Mouse (Mus musculus): ENCODE measurements around the gene Ubp1. TPM values are rescaled to one million over a fixed set of nuclear protein-coding genes. Genes with fewer than 3 reads are reported as not detected.

The Ubp1 gene
- polyA plus RNA-seq, 1 experiment from 2014 or later, result 81.9 TPM

DNA sequence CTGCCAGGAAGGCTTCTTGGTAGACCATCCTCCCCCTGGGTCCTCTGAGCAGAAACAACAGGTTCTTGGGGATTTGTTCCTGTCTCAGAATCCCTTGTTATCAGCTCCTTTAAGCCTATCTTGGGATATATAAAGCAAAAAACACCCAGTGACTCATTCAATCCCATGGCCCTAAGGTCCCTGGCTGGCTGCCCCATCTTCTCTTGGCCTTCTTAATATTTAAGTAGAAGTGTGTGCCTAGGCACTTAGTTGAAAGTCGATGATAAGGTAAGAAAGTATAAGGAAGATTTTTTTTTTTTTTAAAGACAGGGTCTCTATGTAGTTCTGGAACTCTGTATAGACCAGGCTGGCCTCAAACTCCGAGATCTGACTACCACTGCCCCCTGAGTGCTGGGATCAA lies 51.7 kb downstream of the Ubp1 start:
- in situ Hi-C loops (cut with MboI; ENCODE audit: low pct_unique_long_range_greater_than_20kb), result no loop called here
- DNase-seq (ENCODE audit: low read depth, low spot score) (no peak), ATAC-seq (no peak)
- ChIA-PET CTCF (no interaction called here), POLR2A (no interaction called here)
- TF ChIP-seq CTCF (IDR thresholded peaks at IDR 0.05), result no peak
- H3K27me3 ChIP-seq, result no peaks in the 10 kb centered on the region

DNA sequence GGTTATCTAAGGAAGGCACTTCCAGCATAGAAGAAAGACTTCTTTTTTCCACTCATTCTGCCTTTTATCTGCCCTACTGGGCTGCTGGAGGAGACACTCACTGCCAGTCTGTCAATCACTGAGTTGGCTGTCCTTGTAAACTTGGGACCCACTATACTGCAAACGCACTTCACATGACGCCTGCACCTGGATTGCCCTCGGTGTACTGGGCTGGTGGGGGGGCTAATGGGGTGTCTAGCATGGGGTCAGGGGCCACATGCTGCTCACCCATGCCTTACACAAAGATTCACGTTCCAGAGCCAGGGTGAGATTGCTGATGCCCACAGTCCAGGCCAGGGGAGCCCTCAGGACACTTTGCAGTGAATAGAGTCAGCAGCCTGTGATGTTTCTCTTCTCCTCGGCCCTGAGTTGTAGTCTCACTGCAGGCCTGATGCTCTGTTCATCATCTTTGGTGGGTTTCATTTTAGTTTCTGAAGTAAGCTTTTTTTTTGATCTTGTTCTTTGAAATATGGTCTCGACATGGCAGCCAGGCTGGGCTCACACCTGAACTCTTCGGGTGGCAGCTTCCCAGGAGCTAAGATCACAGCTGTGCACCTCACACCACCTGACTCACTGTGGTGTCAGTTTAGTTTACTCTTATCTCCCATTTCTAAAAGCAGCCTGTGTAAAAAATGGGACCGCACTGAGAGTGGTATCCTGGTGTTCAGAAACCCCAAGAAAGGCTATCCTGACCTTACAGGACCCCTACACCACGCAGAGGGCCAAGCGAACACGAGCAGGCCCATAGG lies 52.3 kb downstream of the Ubp1 start:
- in situ Hi-C loops (cut with MboI; ENCODE audit: low pct_unique_long_range_greater_than_20kb), result no loop called here
- ATAC-seq (no peak), DNase-seq (ENCODE audit: low read depth, low spot score) (no peak)
- POLR2A ChIA-PET, result no interaction called here
- CTCF ChIA-PET, result no interaction called here
- TF ChIP-seq CTCF (IDR thresholded peaks at IDR 0.05), result no peak
- H3K27me3 ChIP-seq, result no peaks in the 10 kb centered on the region

DNA sequence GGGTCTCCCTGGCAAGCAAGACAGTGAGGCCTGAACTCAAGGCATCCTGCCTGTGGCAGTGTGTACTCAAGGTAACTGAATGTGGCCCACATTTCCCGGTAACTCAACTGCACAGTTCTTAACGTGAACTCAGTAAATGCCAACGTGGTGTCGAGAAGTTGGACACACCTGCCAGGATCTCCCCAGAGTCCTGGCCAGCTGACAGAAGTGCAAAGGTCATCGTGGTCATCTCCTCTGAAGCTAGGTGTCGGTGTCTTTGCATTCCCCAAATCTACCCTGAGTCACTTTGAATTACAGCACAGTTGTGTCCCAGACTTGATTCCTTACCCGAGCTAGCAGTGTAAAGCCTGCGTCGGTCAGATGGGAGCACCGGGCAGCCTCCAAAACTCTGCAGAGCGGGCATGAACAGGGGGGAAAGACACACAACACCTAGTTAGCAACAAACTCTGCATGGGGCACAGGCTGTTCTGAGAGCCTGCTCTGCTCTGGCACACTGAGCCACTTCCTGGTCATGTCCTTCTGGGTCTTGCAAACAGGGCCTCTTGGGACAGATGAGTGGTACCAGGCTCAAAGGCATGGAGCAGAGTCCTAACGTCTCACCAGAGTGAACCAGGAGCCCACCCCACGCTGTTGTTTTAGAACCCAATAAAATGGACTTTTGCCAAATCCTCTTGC lies 54.3 kb downstream of the Ubp1 start:
- DNase-seq (ENCODE audit: low read depth, low spot score), result no peak
- ChIA-PET CTCF (no interaction called here), POLR2A (interaction anchor here (1.2 kb wide), 1 partner anchor 53 kb away, joined by 3 read pairs; no protein-coding TSS in a partner anchor)
- no peaks in the 10 kb centered on the region for H3K27me3 ChIP-seq
- peak; percentile 19 for ATAC-seq
- in situ Hi-C loops (cut with MboI; ENCODE audit: low pct_unique_long_range_greater_than_20kb), result loop anchor here (5.0 kb wide), 1 partner anchor 57 kb away; no protein-coding TSS in a partner anchor
- no peak for TF ChIP-seq CTCF (IDR thresholded peaks at IDR 0.05)

DNA sequence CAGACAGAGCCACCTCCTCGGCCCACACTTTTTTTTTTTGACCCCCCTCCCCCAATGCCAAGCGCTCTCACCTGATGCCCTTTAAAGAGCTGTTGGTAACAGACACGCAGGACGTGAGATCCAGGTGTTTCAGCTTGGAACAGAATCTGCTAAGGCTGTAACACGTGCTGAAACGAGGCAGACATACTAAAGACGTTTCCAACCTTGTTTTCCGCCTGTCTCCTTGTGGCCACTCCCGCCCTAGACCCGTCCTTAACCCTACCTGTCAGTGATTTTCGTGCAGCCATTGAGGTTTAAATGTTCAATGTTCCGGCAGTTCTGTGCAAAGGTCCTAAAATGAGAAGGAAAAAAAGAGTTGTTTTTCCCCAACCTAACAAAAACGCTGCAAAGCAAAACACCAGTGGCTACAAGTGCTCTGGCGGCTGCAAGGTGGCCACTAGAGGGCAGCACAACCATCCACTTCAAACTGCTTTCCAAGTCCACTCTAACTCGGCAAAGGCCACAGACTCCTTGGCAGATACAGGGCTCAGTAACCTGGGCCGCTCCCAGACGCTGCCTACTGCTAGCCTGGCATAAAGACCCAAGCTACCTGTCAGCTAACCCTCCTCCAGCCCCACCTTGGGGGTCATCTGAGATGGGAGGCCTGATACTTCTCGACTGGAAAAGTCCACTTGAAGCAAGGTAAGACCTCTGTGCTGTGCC lies 60.0 kb downstream of the Ubp1 start:
- CTCF ChIA-PET, result interaction anchor here (1.1 to 2.5 kb wide), 5 partner anchors 10 to 60 kb away, joined by 3 to 14 read pairs (median 5); partner anchors contain the start of gene Fbxl2
- POLR2A ChIA-PET, result interaction anchor here (0.6 kb wide), 1 partner anchor 8 kb away, joined by 4 read pairs; no protein-coding TSS in a partner anchor
- H3K27me3 ChIP-seq, result no peaks in the 10 kb centered on the region
- ATAC-seq (peak; percentile 86), DNase-seq (ENCODE audit: low read depth, low spot score) (no peak)
- TF ChIP-seq CTCF (IDR thresholded peaks at IDR 0.05), result peak; percentile 93
- in situ Hi-C loops (cut with MboI; ENCODE audit: low pct_unique_long_range_greater_than_20kb), result loop anchor here (5.0 kb wide), 1 partner anchor 122 kb away; no protein-coding TSS in a partner anchor

DNA sequence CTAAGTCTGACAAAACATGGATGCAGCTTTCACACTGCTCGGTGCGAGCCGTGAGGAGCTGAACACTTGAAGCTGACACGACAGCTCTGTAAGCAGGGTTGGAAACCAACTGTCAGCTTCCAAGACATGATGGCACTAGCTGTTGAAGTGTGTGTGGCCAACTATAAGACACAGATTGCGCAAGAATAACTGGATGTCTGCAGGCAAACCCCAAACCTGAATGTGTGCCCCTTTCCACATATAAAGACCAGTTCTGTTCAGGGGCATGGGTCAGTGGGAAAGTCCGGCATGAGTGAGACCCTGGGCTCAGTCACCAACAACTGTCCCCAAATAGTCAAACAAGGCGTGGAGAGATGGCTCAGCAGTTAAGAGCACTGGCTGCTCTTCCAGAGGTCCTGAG lies 62.1 kb downstream of the Ubp1 start:
- no peaks in the 10 kb centered on the region for H3K27me3 ChIP-seq
- no peak for TF ChIP-seq CTCF (IDR thresholded peaks at IDR 0.05)
- POLR2A ChIA-PET, result interaction anchor here (0.7 to 1.2 kb wide), 2 partner anchors 9 to 11 kb away, joined by 3 to 4 read pairs; no protein-coding TSS in a partner anchor
- DNase-seq (ENCODE audit: low read depth, low spot score), result no peak
- in situ Hi-C loops (cut with MboI; ENCODE audit: low pct_unique_long_range_greater_than_20kb), result loop anchor here (5.0 kb wide), 1 partner anchor 119 kb away; no protein-coding TSS in a partner anchor
- no peak for ATAC-seq
- CTCF ChIA-PET, result no interaction called here

DNA sequence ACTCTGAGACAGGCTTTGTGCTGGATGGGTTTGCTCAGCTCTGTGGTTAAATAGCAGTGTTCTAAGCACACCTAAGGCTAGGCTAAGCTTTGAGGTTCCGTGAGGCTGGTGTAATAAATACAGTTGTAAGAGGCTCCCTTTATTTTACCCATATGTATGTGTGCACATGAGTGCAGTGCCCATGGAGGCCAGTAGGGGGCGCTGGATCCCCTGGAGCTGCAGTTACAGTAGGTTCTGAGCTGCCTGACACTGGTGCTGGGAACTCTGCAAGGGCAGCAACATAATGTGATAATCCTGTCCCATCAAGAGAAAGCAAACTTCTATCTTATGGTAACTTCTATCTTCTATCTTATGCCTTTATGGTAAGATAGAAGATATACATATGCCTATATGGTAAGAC lies 67.6 kb downstream of the Ubp1 start:
- POLR2A ChIA-PET, result no interaction called here
- in situ Hi-C loops (cut with MboI; ENCODE audit: low pct_unique_long_range_greater_than_20kb), result no loop called here
- TF ChIP-seq CTCF (IDR thresholded peaks at IDR 0.05), result peak; percentile 55
- no peaks in the 10 kb centered on the region for H3K27me3 ChIP-seq
- ATAC-seq, result no peak
- DNase-seq (ENCODE audit: low read depth, low spot score), result no peak
- CTCF ChIA-PET, result no interaction called here

DNA sequence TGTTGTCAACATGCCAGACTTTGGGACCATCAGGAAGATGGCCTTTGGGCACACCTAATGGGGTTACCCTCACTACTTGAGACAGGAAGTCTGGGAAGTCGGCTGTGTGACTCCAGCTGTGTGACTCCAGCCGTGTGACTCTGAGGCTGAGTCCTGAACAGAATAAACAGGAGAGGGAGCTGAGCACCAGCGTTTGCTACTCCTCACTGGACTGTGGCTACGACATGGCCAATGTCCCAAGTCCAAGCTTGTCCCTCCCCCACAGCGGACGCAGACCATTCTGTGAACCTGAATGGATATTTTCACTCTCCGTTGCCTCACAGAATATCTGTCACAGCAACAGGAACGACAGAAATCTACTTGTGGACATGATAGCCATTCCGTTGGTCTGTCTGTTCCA lies 76.1 kb downstream of the Ubp1 start:
- ATAC-seq, result no peak
- no peak for DNase-seq (ENCODE audit: low read depth, low spot score)
- in situ Hi-C loops (cut with MboI; ENCODE audit: low pct_unique_long_range_greater_than_20kb), result no loop called here
- no peak for TF ChIP-seq CTCF (IDR thresholded peaks at IDR 0.05)
- H3K27me3 ChIP-seq, result no peaks in the 10 kb centered on the region
- ChIA-PET CTCF (no interaction called here), POLR2A (interaction anchor here (0.9 kb wide), 1 partner anchor 29 kb away, joined by 3 read pairs; no protein-coding TSS in a partner anchor)

DNA sequence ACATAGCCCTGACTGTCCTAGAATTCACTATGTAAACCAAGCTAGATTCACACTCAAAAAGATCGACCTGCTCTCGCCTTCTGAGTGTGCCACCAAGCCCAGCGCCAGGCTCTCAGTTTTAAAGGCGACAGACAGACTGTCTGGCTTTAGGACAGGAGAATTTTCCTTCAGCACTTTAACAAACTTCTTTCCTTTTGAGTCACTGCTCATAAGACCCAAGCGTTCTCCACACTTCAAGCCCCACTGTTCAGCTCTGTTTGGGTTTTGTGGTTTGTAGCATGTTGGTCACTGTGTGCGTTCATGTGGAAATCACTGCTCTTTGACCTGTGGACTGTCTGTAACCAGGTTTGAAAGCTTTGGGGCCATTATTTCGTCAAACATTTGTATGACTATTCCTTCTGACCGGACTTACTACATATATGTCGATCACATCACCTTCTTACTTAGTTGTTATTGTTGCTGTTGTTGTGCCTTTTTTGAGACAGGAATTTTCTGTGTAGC lies 77.2 kb downstream of the Ubp1 start:
- peak; percentile 54 for ATAC-seq
- POLR2A ChIA-PET, result interaction anchor here (0.9 kb wide), 1 partner anchor 30 kb away, joined by 3 read pairs; no protein-coding TSS in a partner anchor
- CTCF ChIA-PET, result no interaction called here
- TF ChIP-seq CTCF (IDR thresholded peaks at IDR 0.05), result no peak
- in situ Hi-C loops (cut with MboI; ENCODE audit: low pct_unique_long_range_greater_than_20kb), result no loop called here
- DNase-seq (ENCODE audit: low read depth, low spot score), result no peak
- no peaks in the 10 kb centered on the region for H3K27me3 ChIP-seq

DNA sequence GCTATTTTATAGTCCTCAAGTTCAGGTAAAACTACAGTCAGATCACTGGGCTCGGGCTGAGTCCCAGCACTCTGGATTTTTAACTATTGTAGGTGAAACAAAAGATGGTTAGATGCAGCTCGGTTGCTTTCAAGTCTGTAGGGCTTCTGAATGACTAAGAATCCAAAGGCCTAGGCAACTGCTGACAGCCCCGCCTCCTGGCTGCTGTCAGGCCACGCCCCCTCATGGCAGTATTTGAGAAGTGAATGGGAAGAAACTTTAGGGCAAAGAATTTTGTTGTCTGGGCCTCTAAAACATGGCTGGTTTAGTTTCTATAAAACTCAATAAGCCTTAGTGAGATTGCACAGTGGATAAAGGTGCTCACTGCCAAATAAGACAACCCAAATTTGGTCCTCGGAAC lies 78.8 kb downstream of the Ubp1 start:
- no peaks in the 10 kb centered on the region for H3K27me3 ChIP-seq
- CTCF ChIA-PET, result no interaction called here
- no peak for TF ChIP-seq CTCF (IDR thresholded peaks at IDR 0.05)
- POLR2A ChIA-PET, result no interaction called here
- DNase-seq (ENCODE audit: low read depth, low spot score) (no peak), ATAC-seq (no peak)
- in situ Hi-C loops (cut with MboI; ENCODE audit: low pct_unique_long_range_greater_than_20kb), result no loop called here

DNA sequence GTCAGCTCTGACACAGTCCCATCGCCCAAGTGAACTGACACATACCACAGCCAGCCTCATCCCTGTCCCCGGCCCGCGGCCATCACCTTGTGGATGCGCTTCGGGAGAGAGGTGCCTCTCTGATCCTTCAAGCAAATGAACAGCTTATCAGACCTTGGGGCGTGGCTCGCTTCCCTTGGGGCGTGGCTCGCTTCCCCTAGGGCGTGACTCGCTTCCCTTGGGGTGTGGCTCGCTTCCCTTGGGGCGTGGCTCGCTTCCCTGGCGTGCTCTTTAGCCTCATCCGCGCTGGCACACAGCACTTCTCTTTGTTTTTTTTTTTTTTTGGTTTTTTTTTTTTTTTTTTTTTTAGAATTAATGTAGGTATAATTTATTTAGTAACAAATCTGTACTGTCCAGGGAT lies 80.5 kb downstream of the Ubp1 start:
- ATAC-seq (no peak), DNase-seq (ENCODE audit: low read depth, low spot score) (no peak)
- H3K27me3 ChIP-seq, result no peaks in the 10 kb centered on the region
- ChIA-PET CTCF (no interaction called here), POLR2A (no interaction called here)
- no peak for TF ChIP-seq CTCF (IDR thresholded peaks at IDR 0.05)
- in situ Hi-C loops (cut with MboI; ENCODE audit: low pct_unique_long_range_greater_than_20kb), result no loop called here
